ENCODE assay signal across 18 mouse cellular contexts in the genomic region with DNA sequence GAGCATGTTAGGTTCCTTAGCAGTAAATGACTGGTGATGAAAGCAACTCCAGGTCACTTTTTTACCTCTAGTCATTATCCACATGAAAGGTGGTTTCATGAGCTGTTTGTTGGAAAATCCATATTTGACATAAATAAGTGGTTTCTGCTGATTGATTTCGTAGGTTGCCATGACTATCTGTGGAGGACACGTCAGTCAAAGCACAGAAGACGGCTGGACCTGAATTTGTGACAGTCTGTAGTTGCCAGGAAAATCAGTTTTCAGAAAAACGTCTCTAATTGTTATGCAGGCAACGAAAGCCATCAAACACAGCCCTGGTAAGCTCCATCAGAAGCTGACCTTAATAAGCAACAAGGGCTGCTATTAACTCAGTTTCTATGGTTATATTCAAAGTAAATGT.
A peak's percentile ranks its signal among the peaks of the same experiment; 100 is the strongest.
DNase-seq lines count a peak whose midpoint lies in the region; ATAC-seq and TF ChIP-seq lines count a peak whose summit lies in the region.
"Had no signal": no experiment of that assay in that cellular context is flagged by ENCODE, and none has a peak within 500 bp of the region (broad histone marks: within the 10 kb centered on the region; RNA-seq: fewer than 3 reads in every experiment).

No protein-coding gene starts in this region.

- H3K4me2 ChIP-seq in forebrain, embryonic 14.5 days (ENCODE audit: low read length) = no peak overlapping the region
- H3K4me2 ChIP-seq in midbrain, postnatal 0 days (ENCODE audit: low read depth, low read length, poor library complexity, severe bottlenecking) = no peak overlapping the region
- H3K4me2 ChIP-seq in midbrain, embryonic 14.5 days (ENCODE audit: low read length) = no peak overlapping the region
- H3K4me2 ChIP-seq: heart, embryonic 12.5 days; hindbrain, embryonic 15.5 days had no signal

- H3K9ac ChIP-seq in forebrain, embryonic 14.5 days (ENCODE audit: low read length) = no peak overlapping the region
- H3K9ac ChIP-seq in midbrain, postnatal 0 days (replicated peaks; ENCODE audit: low read length, poor library complexity, severe bottlenecking) = no peak overlapping the region
- no peak overlapping the region for H3K9ac ChIP-seq in midbrain, embryonic 14.5 days (replicated peaks; ENCODE audit: low read length)
- H3K9ac ChIP-seq: heart, embryonic 12.5 days; hindbrain, embryonic 15.5 days had no signal

- 0 out of 2 replicates have a peak, but pooled peaks have one; percentile 34 for ATAC-seq in forebrain, embryonic 14.5 days
- ATAC-seq in midbrain, postnatal 0 days (ENCODE audit: low FRiP score) = no peak
- no peak for ATAC-seq in midbrain, embryonic 14.5 days (ENCODE audit: low FRiP score, low TSS enrichment)
- ATAC-seq: activated CD4-positive, CD25-positive, alpha-beta regulatory T cell, adult 4 months; inflammation-experienced regulatory T-cells, adult 6 months; Patski had no signal

- H3K4me1 ChIP-seq in forebrain, embryonic 14.5 days (ENCODE audit: control insufficient read depth, insufficient read depth, low read length) = no peaks in the 10 kb centered on the region
- H3K4me1 ChIP-seq in forebrain, embryonic 10.5 days = no peaks in the 10 kb centered on the region
- no peaks in the 10 kb centered on the region for H3K4me1 ChIP-seq in midbrain, postnatal 0 days (ENCODE audit: insufficient read depth, low read length)
- H3K4me1 ChIP-seq in midbrain, embryonic 14.5 days (ENCODE audit: control insufficient read depth, insufficient read depth, low read length) = no peaks in the 10 kb centered on the region
- H3K4me1 ChIP-seq: embryonic facial prominence, embryonic 10.5 days; heart, embryonic 12.5 days; hindbrain, embryonic 10.5 days; hindbrain, embryonic 15.5 days had no signal

- no peak overlapping the region for H3K27ac ChIP-seq in forebrain, embryonic 14.5 days (ENCODE audit: low read depth, low read length)
- H3K27ac ChIP-seq in forebrain, embryonic 10.5 days = no peak overlapping the region
- H3K27ac ChIP-seq in midbrain, postnatal 0 days (ENCODE audit: low read depth, low read length) = no peak overlapping the region
- H3K27ac ChIP-seq in midbrain, embryonic 14.5 days (replicated peaks; ENCODE audit: low read depth, low read length) = no peak overlapping the region
- H3K27ac ChIP-seq: embryonic facial prominence, embryonic 10.5 days; hindbrain, embryonic 10.5 days; hindbrain, embryonic 15.5 days had no signal

- H3K4me3 ChIP-seq in forebrain, embryonic 14.5 days (ENCODE audit: low read depth, low read length) = no peak overlapping the region
- H3K4me3 ChIP-seq in forebrain, embryonic 10.5 days = no peak overlapping the region
- no peak overlapping the region for H3K4me3 ChIP-seq in midbrain, postnatal 0 days (ENCODE audit: low read depth, low read length)
- H3K4me3 ChIP-seq in midbrain, embryonic 14.5 days (replicated peaks; ENCODE audit: low read depth, low read length) = no peak overlapping the region
- H3K4me3 ChIP-seq: embryonic facial prominence, embryonic 10.5 days; heart, embryonic 12.5 days; hindbrain, embryonic 10.5 days; hindbrain, embryonic 15.5 days had no signal

- WGBS in forebrain, embryonic 14.5 days = 70% methylated on average over 5 of the region's 5 CpGs
- 83% methylated on average over 5 of the region's 5 CpGs for WGBS in forebrain, embryonic 10.5 days
- 62% methylated on average over 5 of the region's 5 CpGs for WGBS in midbrain, postnatal 0 days
- whole genome bisulfite sequencing in midbrain, embryonic 14.5 days = 67% methylated on average over 5 of the region's 5 CpGs

- no peaks in the 10 kb centered on the region for H3K27me3 ChIP-seq in forebrain, embryonic 14.5 days (replicated peaks; ENCODE audit: control insufficient read depth, insufficient read depth, low read length)
- no peaks in the 10 kb centered on the region for H3K27me3 ChIP-seq in forebrain, embryonic 10.5 days (ENCODE audit: poor library complexity, severe bottlenecking)
- H3K27me3 ChIP-seq in midbrain, postnatal 0 days (ENCODE audit: insufficient read depth, low read length) = no peaks in the 10 kb centered on the region
- no peaks in the 10 kb centered on the region for H3K27me3 ChIP-seq in midbrain, embryonic 14.5 days (ENCODE audit: control insufficient read depth, insufficient read depth, low read length)
- H3K27me3 ChIP-seq: heart, embryonic 12.5 days; hindbrain, embryonic 15.5 days; Patski had no signal

- intact Hi-C loops in left cerebral cortex, postnatal 14 days (cut with DNase I) = no loop called here

- DNase-seq in forebrain, embryonic 14.5 days (ENCODE audit: low spot score) = peak; percentile 9
- DNase-seq in forebrain, embryonic 10.5 days (ENCODE audit: extremely low spot score, low spot score) = no peak
- peak; percentile 4 for DNase-seq in layer of hippocampus, adult 9-11 months
- no peak for DNase-seq in layer of hippocampus, postnatal 10 days (ENCODE audit: low spot score in 2 of 2)
- peak; percentile 4 for DNase-seq in midbrain, postnatal 0 days (ENCODE audit: low spot score)
- DNase-seq in midbrain, embryonic 14.5 days = no peak
- no peak for DNase-seq in left cerebral cortex, postnatal 14 days (ENCODE audit: low spot score in 2 of 2)
- DNase-seq: adrenal gland, postnatal 14 days; cerebellum, adult 18-20 months; cerebellum, adult 9-11 months; gastrocnemius, postnatal 14 days had no signal

- H3K9me3 ChIP-seq in forebrain, embryonic 14.5 days (replicated peaks; ENCODE audit: control insufficient read depth, low read length) = no peaks in the 10 kb centered on the region
- H3K9me3 ChIP-seq in forebrain, embryonic 10.5 days = no peaks in the 10 kb centered on the region
- no peaks in the 10 kb centered on the region for H3K9me3 ChIP-seq in midbrain, postnatal 0 days (ENCODE audit: low read length)
- H3K9me3 ChIP-seq in midbrain, embryonic 14.5 days (ENCODE audit: control insufficient read depth, low read length) = no peaks in the 10 kb centered on the region
- H3K9me3 ChIP-seq: embryonic facial prominence, embryonic 10.5 days; heart, embryonic 12.5 days; hindbrain, embryonic 10.5 days; hindbrain, embryonic 15.5 days had no signal

- H3K36me3 ChIP-seq in forebrain, embryonic 14.5 days (ENCODE audit: control insufficient read depth, insufficient read depth, low read length) = no peaks in the 10 kb centered on the region
- H3K36me3 ChIP-seq in forebrain, embryonic 10.5 days (replicated peaks) = no peaks in the 10 kb centered on the region
- H3K36me3 ChIP-seq in midbrain, postnatal 0 days (ENCODE audit: insufficient read depth, low read length) = no peaks in the 10 kb centered on the region
- no peaks in the 10 kb centered on the region for H3K36me3 ChIP-seq in midbrain, embryonic 14.5 days (ENCODE audit: control insufficient read depth, insufficient read depth, low read length)
- H3K36me3 ChIP-seq: embryonic facial prominence, embryonic 10.5 days; heart, embryonic 12.5 days; hindbrain, embryonic 10.5 days; hindbrain, embryonic 15.5 days had no signal

- TF ChIP-seq CTCF in midbrain, postnatal 0 days (IDR thresholded peaks at IDR 0.05) = no peak

Comparison
In these comparisons a context has a peak if more than half of its experiments do, and no peak if none do; other contexts are left out.
1. DNase-seq: peak in forebrain, embryonic 14.5 days (single experiment), layer of hippocampus, adult 9-11 months (single experiment) and midbrain, postnatal 0 days (single experiment); none in forebrain, embryonic 10.5 days (single experiment), layer of hippocampus, postnatal 10 days (0 of 2), midbrain, embryonic 14.5 days (single experiment) and left cerebral cortex, postnatal 14 days (0 of 2).